In genomic region chr9:43922231-43922630, GRCm38 (mm10) we compare ENCODE assay signal across 15 mouse cellular contexts.
"Had no signal": no experiment of that assay in that cellular context is flagged by ENCODE, and none has a peak within 500 bp of the region (broad histone marks: within the 10 kb centered on the region; RNA-seq: fewer than 3 reads in every experiment).

No protein-coding gene starts in this region.

- DNase-seq: kidney, adult 2 months; kidney, postnatal 14 days; lung, adult 2 months; lung, postnatal 10 days; retina, postnatal 1 day; right cerebral cortex, postnatal 14 days; thymus, postnatal 4 days had no signal

- H3K9ac ChIP-seq: kidney, embryonic 15.5 days; liver, embryonic 15.5 days; midbrain, embryonic 13.5 days had no signal

- H3K4me3 ChIP-seq: kidney, embryonic 15.5 days; left cerebral cortex, adult 2 months; limb, embryonic 10.5 days; liver, embryonic 15.5 days; megakaryocyte, embryonic 14.5 days; midbrain, embryonic 13.5 days had no signal

- H3K36me3 ChIP-seq: kidney, embryonic 15.5 days; limb, embryonic 10.5 days; liver, embryonic 15.5 days; midbrain, embryonic 13.5 days had no signal

- ATAC-seq: midbrain, embryonic 13.5 days had no signal

- H3K4me1 ChIP-seq: limb, embryonic 10.5 days; liver, embryonic 15.5 days; megakaryocyte, embryonic 14.5 days had no signal

- H3K27ac ChIP-seq: kidney, embryonic 15.5 days; left cerebral cortex, adult 2 months; limb, embryonic 10.5 days; liver, embryonic 15.5 days; macrophage had no signal

- H3K9me3 ChIP-seq: kidney, embryonic 15.5 days; limb, embryonic 10.5 days; liver, embryonic 15.5 days; midbrain, embryonic 13.5 days had no signal

- H3K4me2 ChIP-seq: kidney, embryonic 15.5 days; liver, embryonic 11.5 days; liver, embryonic 15.5 days; midbrain, embryonic 13.5 days had no signal
